Mouse (Mus musculus) liver, embryonic 11.5 days (tissue): ENCODE measurements around the gene Wdr54. TPM values are rescaled to one million over a fixed set of nuclear protein-coding genes. Genes with fewer than 3 reads are reported as not detected.

ENCODE experiments used
- ATAC-seq: fragments of 200-750 bp; cut with Nextera tagmentation; replicated peaks from 2 replicates; pipeline ENCODE4 v1.8.0; 2017; ENCODE audit warnings: moderate number of reproducible peaks, mild to moderate bottlenecking, moderate TSS enrichment, moderate library complexity; ENCODE audit not compliant: low FRiP score
- DNase-seq: peaks from one replicate; pipeline ENCODE4 v3.0.0-alpha.2; 2017; ENCODE audit warnings: low spot score
- H3K27ac ChIP-seq: fragments of 300-500 bp; sonication (generic); 2 replicates; pipeline ENCODE4 v1.5.1; 2014; ENCODE audit warnings: mild to moderate bottlenecking, low read depth, low read length, control low read depth
- H3K27me3 ChIP-seq: fragments of 300-500 bp; sonication (generic); replicated peaks from 2 replicates; pipeline ENCODE4 v1.6.1; 2014; ENCODE audit warnings: low read length, mixed read lengths; ENCODE audit not compliant: control insufficient read depth, insufficient read depth
- H3K36me3 ChIP-seq: fragments of 300-500 bp; sonication (generic); 2 replicates; pipeline ENCODE4 v1.6.1; 2014; ENCODE audit warnings: mild to moderate bottlenecking, low read length, moderate library complexity, mixed read lengths; ENCODE audit not compliant: control insufficient read depth, insufficient read depth
- H3K4me1 ChIP-seq: fragments of 300-500 bp; sonication (generic); replicated peaks from 2 replicates; pipeline ENCODE4 v1.6.1; 2014; ENCODE audit warnings: low read length, mixed read lengths; ENCODE audit not compliant: control insufficient read depth, insufficient read depth
- H3K4me2 ChIP-seq: fragments of 300-500 bp; sonication (generic); 2 replicates; pipeline ENCODE4 v1.6.1; 2014; ENCODE audit warnings: mild to moderate bottlenecking, control low read depth, moderate library complexity
- H3K4me3 ChIP-seq: fragments of 300-500 bp; sonication (generic); 2 replicates; pipeline ENCODE4 v1.5.1; 2014; ENCODE audit warnings: low read depth, low read length, control low read depth
- H3K9ac ChIP-seq: fragments of 300-500 bp; sonication (generic); 2 replicates; pipeline ENCODE4 v1.6.1; 2014; ENCODE audit warnings: low read depth, low read length, control low read depth
- H3K9me3 ChIP-seq: fragments of 300-500 bp; sonication (generic); 2 replicates; pipeline ENCODE4 v1.6.1; 2016; ENCODE audit warnings: low read length, inconsistent platforms, mixed read lengths; ENCODE audit not compliant: control insufficient read depth
- WGBS: fragments of 180-500 bp; shearing (Covaris S2); extraction: QIAGEN DNeasy Blood & Tissue Kit; methylation state at CpG from one replicate; pipeline ENCODE4 v1.1.7; 2014; 5-methylcytosine and 5-hydroxymethylcytosine counted together
- polyA plus RNA-seq: library from polyadenylated mRNA; unstranded; fragments of >200 nt; fragmentation: Nextera tagmentation; extraction: Ambion mirVana; gene quantifications from 2 replicates; pipeline ENCODE4 v1.2.1, GENCODE M21; 2014

Wdr54 gene
- polyA plus RNA-seq, 1 experiment from 2014 or later: 2.3 TPM

GRCm38 (mm10) chr6:83127419-83127818 lies 28.8 kb downstream of the Wdr54 start:
- 0 out of 2 replicates have a peak, but pooled peaks cover 2% of the 10 kb centered on the region for H3K36me3 ChIP-seq
- H3K4me2 ChIP-seq: no peak overlapping the region
- H3K9me3 ChIP-seq: no peaks in the 10 kb centered on the region
- H3K27me3 ChIP-seq: no peaks in the 10 kb centered on the region
- H3K4me1 ChIP-seq: peaks cover 17% of the 10 kb centered on the region
- no peak overlapping the region for H3K4me3 ChIP-seq
- WGBS: 84% methylated on average over 5 of the region's 5 CpGs
- no peak overlapping the region for H3K9ac ChIP-seq
- no peak for ATAC-seq
- no peak overlapping the region for H3K27ac ChIP-seq
- DNase-seq: no peak

- no peaks in the 10 kb centered on the region for H3K27me3 ChIP-seq
- H3K4me2 ChIP-seq: peak within 1 kb of the TSS; percentile 95
- H3K9ac ChIP-seq: peak within 1 kb of the TSS; percentile 86
- H3K27ac ChIP-seq: peak within 1 kb of the TSS; percentile 69
- peaks cover 21% of the 10 kb centered on the region for H3K4me1 ChIP-seq
- 30% methylated on average over 5 of the region's 5 CpGs for WGBS
- no peaks in the 10 kb centered on the region for H3K9me3 ChIP-seq
- 0 out of 2 replicates have a peak, but pooled peaks cover 2% of the 10 kb centered on the region for H3K36me3 ChIP-seq
- H3K4me3 ChIP-seq: peak within 1 kb of the TSS; percentile 77
- no peak for DNase-seq
- ATAC-seq: no peak
Observed at GRCm38 (mm10) chr6:83125331-83125730, 30.9 kb downstream of the Wdr54 start, which contains the start of gene Ino80b. Gene Ino80b, minus strand, starts transcription at chr6:83125431.

- H3K9ac ChIP-seq: peak overlapping the region; percentile 86
- peak overlapping the region; percentile 77 for H3K4me3 ChIP-seq
- 0 out of 2 replicates have a peak, but pooled peaks cover 2% of the 10 kb centered on the region for H3K36me3 ChIP-seq
- H3K9me3 ChIP-seq: no peaks in the 10 kb centered on the region
- under 1% methylated on average over 30 of the region's 30 CpGs for WGBS
- H3K4me1 ChIP-seq: peaks cover 26% of the 10 kb centered on the region
- H3K27ac ChIP-seq: peak overlapping the region; percentile 69
- H3K27me3 ChIP-seq: no peaks in the 10 kb centered on the region
- H3K4me2 ChIP-seq: peak overlapping the region; percentile 95
- ATAC-seq (peak; percentile 10; the same call in 1 of the 2 replicates), DNase-seq (peak; percentile 90)
Observed at GRCm38 (mm10) chr6:83124851-83125312, 31.3 kb downstream of the Wdr54 start.

GRCm38 (mm10) chr6:83122961-83123360 lies 33.2 kb downstream of the Wdr54 start:
- no peak overlapping the region for H3K27ac ChIP-seq
- H3K9me3 ChIP-seq: no peaks in the 10 kb centered on the region
- ATAC-seq (no peak), DNase-seq (no peak)
- WGBS: 89% methylated on average over 5 of the region's 5 CpGs
- H3K27me3 ChIP-seq: no peaks in the 10 kb centered on the region
- peak overlapping the region; percentile 100 for H3K4me2 ChIP-seq
- peaks cover 32% of the 10 kb centered on the region for H3K4me1 ChIP-seq
- H3K36me3 ChIP-seq: peaks cover 13% of the 10 kb centered on the region; the same call in 1 of the 2 replicates
- H3K9ac ChIP-seq: peak overlapping the region; percentile 88; the same call in 1 of the 2 replicates
- H3K4me3 ChIP-seq: peak overlapping the region; percentile 85

GRCm38 (mm10) chr6:83121863-83122710 lies 34.1 kb downstream of the Wdr54 start:
- Histone ChIP-seq H3K4me3 (peak overlapping the region; percentile 85), H3K27me3 (no peaks in the 10 kb centered on the region), H3K27ac (peak overlapping the region; percentile 97), H3K4me2 (peak overlapping the region; percentile 100), H3K9me3 (no peaks in the 10 kb centered on the region), H3K9ac (peak overlapping the region; percentile 88), H3K4me1 (peaks cover 33% of the 10 kb centered on the region), H3K36me3 (peaks cover 17% of the 10 kb centered on the region; the same call in 1 of the 2 replicates)
- ATAC-seq (peak; percentile 29; the same call in 1 of the 2 replicates), DNase-seq (peak; percentile 56)
- 2% methylated on average over 52 of the region's 52 CpGs for WGBS

GRCm38 (mm10) chr6:83120930-83121862 lies 35.0 kb downstream of the Wdr54 start, which contains the start of gene Wbp1:
Gene Wbp1, minus strand, starts transcription at chr6:83121559.
- peak within 1 kb of the TSS; percentile 100 for H3K4me2 ChIP-seq
- H3K4me3 ChIP-seq: peak within 1 kb of the TSS; percentile 85
- peaks cover 21% of the 10 kb centered on the region; the same call in 1 of the 2 replicates for H3K36me3 ChIP-seq
- H3K9ac ChIP-seq: peak within 1 kb of the TSS; percentile 88
- H3K27ac ChIP-seq: peak within 1 kb of the TSS; percentile 97
- WGBS: under 1% methylated on average over 38 of the region's 38 CpGs
- ATAC-seq (peak; percentile 91), DNase-seq (peak; percentile 88)
- peaks cover 42% of the 10 kb centered on the region for H3K4me1 ChIP-seq
- H3K9me3 ChIP-seq: no peaks in the 10 kb centered on the region
- H3K27me3 ChIP-seq: no peaks in the 10 kb centered on the region

- Histone ChIP-seq H3K4me1 (peaks cover 44% of the 10 kb centered on the region), H3K9ac (peak overlapping the region; percentile 78), H3K4me2 (peak overlapping the region; percentile 100), H3K9me3 (no peaks in the 10 kb centered on the region), H3K27me3 (no peaks in the 10 kb centered on the region), H3K4me3 (peak overlapping the region; percentile 85), H3K27ac (peak overlapping the region; percentile 34), H3K36me3 (peaks cover 21% of the 10 kb centered on the region; the same call in 1 of the 2 replicates)
- DNase-seq (no peak), ATAC-seq (no peak)
- 77% methylated on average over 7 of the region's 7 CpGs for WGBS
Observed at GRCm38 (mm10) chr6:83119734-83120051, 36.5 kb downstream of the Wdr54 start.
